Mouse (Mus musculus) G1E (cell line): ENCODE results near the gene Carmil1. TPM values are rescaled to one million over a fixed set of nuclear protein-coding genes. Genes with fewer than 3 reads are reported as not detected.

Source experiments
- ATAC-seq: 2 replicates; pipeline ENCODE4 v1.8.0; 2016; ENCODE audit warnings: mild to moderate bottlenecking; ENCODE audit not compliant: insufficient number of reproducible peaks, poor library complexity, low FRiP score, severe bottlenecking; ENCODE audit errors: extremely low read depth
- DNase-seq: peaks from one replicate; pipeline ENCODE4 v3.0.0; 2012; ENCODE audit warnings: low spot score
- H3K27me3 ChIP-seq: 2 replicates; pipeline ENCODE4 v1.6.1; 2012; ENCODE audit warnings: mild to moderate bottlenecking, low read length, inconsistent platforms; ENCODE audit not compliant: insufficient read depth
- H3K36me3 ChIP-seq: replicated peaks from 2 replicates; pipeline ENCODE3; 2012; ENCODE audit warnings: mild to moderate bottlenecking, inconsistent platforms
- H3K4me1 ChIP-seq: 2 replicates; pipeline ENCODE4 v1.6.1; 2012; ENCODE audit warnings: low read depth, low read length, inconsistent platforms, mixed read lengths; ENCODE audit not compliant: insufficient read depth
- H3K4me3 ChIP-seq: 2 replicates; pipeline ENCODE4 v1.5.1; 2012; ENCODE audit warnings: low read depth, mild to moderate bottlenecking, inconsistent platforms, low read length, moderate library complexity, mixed read lengths
- H3K9me3 ChIP-seq: replicated peaks from 2 replicates; pipeline ENCODE4 v1.6.1; 2012; ENCODE audit warnings: inconsistent platforms
- CTCF ChIP-seq: IDR thresholded peaks from 2 replicates; pipeline ENCODE4 v1.5.1; 2012; ENCODE audit warnings: low read depth, low read length, inconsistent platforms, mixed read lengths
- GATA1 ChIP-seq: IDR thresholded peaks from 2 replicates; pipeline ENCODE4 v1.6.1; 2012; ENCODE audit warnings: borderline replicate concordance, low read length, inconsistent platforms, mixed read lengths
- GATA2 ChIP-seq: IDR thresholded peaks from 2 replicates; pipeline ENCODE4 v1.6.1; 2012; ENCODE audit warnings: low read depth, low read length, inconsistent platforms, borderline replicate concordance
- POLR2AphosphoS5 ChIP-seq: IDR thresholded peaks from 2 replicates; pipeline ENCODE4 v1.6.1; 2012; ENCODE audit warnings: low read depth, low read length, inconsistent platforms; ENCODE audit not compliant: insufficient replicate concordance
- TAL1 ChIP-seq: conservative IDR thresholded peaks from 2 replicates; pipeline ENCODE4 v1.6.1; 2012; ENCODE audit warnings: low read depth, low read length, inconsistent platforms, mixed read lengths
- polyA plus RNA-seq: library from polyadenylated mRNA; stranded (reverse); fragments of >175 nt; gene quantifications from 2 replicates; pipeline ENCODE4 v1.2.3, GENCODE M21; 2012
- total RNA-seq, 2 experiments: library from RNA; stranded (forward) in 1 of 2; stranded (reverse) in 1 of 2; fragments of 200-1000 nt in 1 of 2; fragments of >200 nt in 1 of 2; fragmentation: Nextera tagmentation in 1 of 2; gene quantifications; 2 replicates each; pipeline ENCODE4 v1.2.3; 2014 to 2017

Gene Carmil1
- total and polyA plus RNA-seq, 3 experiments, result 0.10 to 1.9 (median 0.55) TPM

GRCm38 (mm10) chr13:24048611-24049010, 232.0 kb downstream of the Carmil1 start:
- ATAC-seq, result no peak
- DNase-seq, result no peak
- TF ChIP-seq CTCF, result no peak
- TF ChIP-seq POLR2AphosphoS5, result no peak
- no peak for TF ChIP-seq TAL1
- TF ChIP-seq GATA2, result no peak
- TF ChIP-seq GATA1, result no peak
- Histone ChIP-seq H3K4me1 (no peaks in the 10 kb centered on the region), H3K4me3 (no peak overlapping the region), H3K9me3 (no peaks in the 10 kb centered on the region), H3K36me3 (no peaks in the 10 kb centered on the region), H3K27me3 (no peaks in the 10 kb centered on the region)

- Histone ChIP-seq H3K9me3 (no peaks in the 10 kb centered on the region), H3K27me3 (peaks cover 5% of the 10 kb centered on the region), H3K4me1 (no peaks in the 10 kb centered on the region), H3K36me3 (no peaks in the 10 kb centered on the region), H3K4me3 (no peak overlapping the region)
- no peak for TF ChIP-seq TAL1
- no peak for TF ChIP-seq POLR2AphosphoS5
- TF ChIP-seq CTCF, result no peak
- TF ChIP-seq GATA2, result no peak
- no peak for TF ChIP-seq GATA1
- ATAC-seq (no peak), DNase-seq (no peak)
Observed at GRCm38 (mm10) chr13:24045271-24045670, 235.3 kb downstream of the Carmil1 start.

- ATAC-seq, result no peak
- Histone ChIP-seq H3K27me3 (peaks cover 5% of the 10 kb centered on the region), H3K4me3 (no peak overlapping the region), H3K9me3 (no peaks in the 10 kb centered on the region), H3K36me3 (no peaks in the 10 kb centered on the region), H3K4me1 (no peaks in the 10 kb centered on the region)
- TF ChIP-seq GATA2 (no peak), TAL1 (no peak), GATA1 (no peak), CTCF (no peak), POLR2AphosphoS5 (no peak)
- DNase-seq, result no peak
Observed at GRCm38 (mm10) chr13:24040221-24040620, 240.4 kb downstream of the Carmil1 start.

GRCm38 (mm10) chr13:24037502-24037901, 243.1 kb downstream of the Carmil1 start:
- Histone ChIP-seq H3K4me1 (no peaks in the 10 kb centered on the region), H3K36me3 (no peaks in the 10 kb centered on the region), H3K4me3 (no peak overlapping the region), H3K9me3 (no peaks in the 10 kb centered on the region), H3K27me3 (peaks cover 5% of the 10 kb centered on the region)
- TF ChIP-seq POLR2AphosphoS5 (no peak), GATA1 (no peak), TAL1 (no peak), CTCF (no peak), GATA2 (no peak)
- ATAC-seq (no peak), DNase-seq (no peak)

GRCm38 (mm10) chr13:24036150-24036549, 244.4 kb downstream of the Carmil1 start:
- TF ChIP-seq CTCF, result no peak
- no peak for TF ChIP-seq GATA1
- no peak for TF ChIP-seq TAL1
- TF ChIP-seq POLR2AphosphoS5, result no peak
- no peak for TF ChIP-seq GATA2
- Histone ChIP-seq H3K4me3 (no peak overlapping the region), H3K27me3 (peaks cover 5% of the 10 kb centered on the region), H3K9me3 (no peaks in the 10 kb centered on the region), H3K36me3 (no peaks in the 10 kb centered on the region), H3K4me1 (no peaks in the 10 kb centered on the region)
- ATAC-seq, result no peak
- DNase-seq, result no peak

GRCm38 (mm10) chr13:24027191-24028170, 253.1 kb downstream of the Carmil1 start:
- TF ChIP-seq TAL1 (no peak), GATA2 (no peak), POLR2AphosphoS5 (no peak), GATA1 (no peak), CTCF (no peak)
- no peak overlapping the region for H3K4me3 ChIP-seq
- DNase-seq (no peak), ATAC-seq (no peak)
- H3K4me1 ChIP-seq, result no peaks in the 10 kb centered on the region
- H3K9me3 ChIP-seq, result no peaks in the 10 kb centered on the region
- no peaks in the 10 kb centered on the region for H3K36me3 ChIP-seq
- H3K27me3 ChIP-seq, result peaks cover 2% of the 10 kb centered on the region; the same call in 1 of the 2 replicates
